ENCODE assay signal across 10 mouse cellular contexts in genomic region chr2:24385111-24385961, GRCm38 (mm10). TPM values are rescaled to one million over a fixed set of nuclear protein-coding genes. Genes with fewer than 3 reads are reported as not detected.
DNase-seq lines count a peak whose midpoint lies in the region; ATAC-seq and TF ChIP-seq lines count a peak whose summit lies in the region.
"Had no signal": no experiment of that assay in that cellular context is flagged by ENCODE, and none has a peak within 500 bp of the region (broad histone marks: within the 10 kb centered on the region; RNA-seq: fewer than 3 reads in every experiment).

No protein-coding gene starts in this region.

- TF ChIP-seq CTCF in lung, embryonic 14.5 days (IDR thresholded peaks at IDR 0.05; ENCODE audit: low read depth) = no peak
- no peak for TF ChIP-seq CTCF in forebrain, postnatal 0 days (IDR thresholded peaks at IDR 0.05; ENCODE audit: low read depth)

- no peak overlapping the region for H3K4me2 ChIP-seq in embryonic facial prominence, embryonic 15.5 days (replicated peaks)
- 0 out of 2 replicates have a peak overlapping the region, but pooled peaks have one; percentile 12 for H3K4me2 ChIP-seq in lung, embryonic 14.5 days
- no peak overlapping the region for H3K4me2 ChIP-seq in stomach, embryonic 14.5 days (replicated peaks; ENCODE audit: low read depth, low read length)
- no peak overlapping the region for H3K4me2 ChIP-seq in forebrain, postnatal 0 days (ENCODE audit: low read depth)

- DNase-seq in heart, embryonic 10.5 days (ENCODE audit: low spot score) = peak; percentile 69
- no peak for DNase-seq in heart, postnatal 14 days
- DNase-seq in lung, embryonic 14.5 days = no peak
- DNase-seq in cerebellum, adult 11-12 months = no peak
- no peak for DNase-seq in layer of hippocampus, adult 18-20 months (ENCODE audit: low spot score in 2 of 2)
- DNase-seq in forebrain, postnatal 0 days = no peak

- H3K27ac ChIP-seq in heart, embryonic 10.5 days = no peak overlapping the region
- no peak overlapping the region for H3K27ac ChIP-seq in embryonic facial prominence, embryonic 15.5 days (replicated peaks)
- no peak overlapping the region for H3K27ac ChIP-seq in lung, embryonic 14.5 days (ENCODE audit: low read depth)
- H3K27ac ChIP-seq in stomach, embryonic 14.5 days (ENCODE audit: low read length) = no peak overlapping the region
- no peak overlapping the region for H3K27ac ChIP-seq in forebrain, postnatal 0 days (ENCODE audit: low read depth, low read length)

- H3K4me3 ChIP-seq in heart, embryonic 10.5 days = no peak overlapping the region
- H3K4me3 ChIP-seq in embryonic facial prominence, embryonic 15.5 days (replicated peaks) = no peak overlapping the region
- no peak overlapping the region for H3K4me3 ChIP-seq in lung, embryonic 14.5 days (ENCODE audit: low read depth, low read length)
- H3K4me3 ChIP-seq in stomach, embryonic 14.5 days (ENCODE audit: low read depth, low read length) = no peak overlapping the region
- no peak overlapping the region for H3K4me3 ChIP-seq in forebrain, postnatal 0 days (ENCODE audit: low read depth, low read length)

- H3K9ac ChIP-seq in embryonic facial prominence, embryonic 15.5 days = no peak overlapping the region
- H3K9ac ChIP-seq in lung, embryonic 14.5 days = no peak overlapping the region
- H3K9ac ChIP-seq in stomach, embryonic 14.5 days (replicated peaks; ENCODE audit: low read depth, low read length) = no peak overlapping the region
- no peak overlapping the region for H3K9ac ChIP-seq in forebrain, postnatal 0 days

- intact Hi-C loops in heart, postnatal 14 days (cut with DNase I) = no loop called here

- H3K9me3 ChIP-seq in heart, embryonic 10.5 days = no peaks in the 10 kb centered on the region
- H3K9me3 ChIP-seq in embryonic facial prominence, embryonic 15.5 days (replicated peaks) = no peaks in the 10 kb centered on the region
- H3K9me3 ChIP-seq in lung, embryonic 14.5 days (ENCODE audit: low read depth, low read length) = no peaks in the 10 kb centered on the region
- no peaks in the 10 kb centered on the region for H3K9me3 ChIP-seq in stomach, embryonic 14.5 days (ENCODE audit: control insufficient read depth, low read depth, low read length)
- H3K9me3 ChIP-seq in forebrain, postnatal 0 days (ENCODE audit: low read length) = no peaks in the 10 kb centered on the region

- no peaks in the 10 kb centered on the region for H3K27me3 ChIP-seq in heart, embryonic 10.5 days (ENCODE audit: insufficient read depth, poor library complexity, severe bottlenecking)
- no peaks in the 10 kb centered on the region for H3K27me3 ChIP-seq in embryonic facial prominence, embryonic 15.5 days
- no peaks in the 10 kb centered on the region for H3K27me3 ChIP-seq in lung, embryonic 14.5 days (ENCODE audit: insufficient read depth, low read length)
- no peaks in the 10 kb centered on the region for H3K27me3 ChIP-seq in stomach, embryonic 14.5 days (ENCODE audit: control insufficient read depth, insufficient read depth, low read length)
- no peaks in the 10 kb centered on the region for H3K27me3 ChIP-seq in forebrain, postnatal 0 days (ENCODE audit: insufficient read depth, low read length)

- H3K36me3 ChIP-seq in heart, embryonic 10.5 days = no peaks in the 10 kb centered on the region
- H3K36me3 ChIP-seq in embryonic facial prominence, embryonic 15.5 days = no peaks in the 10 kb centered on the region
- no peaks in the 10 kb centered on the region for H3K36me3 ChIP-seq in lung, embryonic 14.5 days (ENCODE audit: insufficient read depth)
- no peaks in the 10 kb centered on the region for H3K36me3 ChIP-seq in stomach, embryonic 14.5 days (ENCODE audit: control insufficient read depth, insufficient read depth, low read length)
- H3K36me3 ChIP-seq in forebrain, postnatal 0 days (ENCODE audit: insufficient read depth) = no peaks in the 10 kb centered on the region

- 0 out of 2 replicates have a peak, but pooled peaks cover 2% of the 10 kb centered on the region for H3K4me1 ChIP-seq in heart, embryonic 10.5 days
- H3K4me1 ChIP-seq in embryonic facial prominence, embryonic 15.5 days = 0 out of 2 replicates have a peak, but pooled peaks cover 3% of the 10 kb centered on the region
- H3K4me1 ChIP-seq in lung, embryonic 14.5 days (ENCODE audit: insufficient read depth) = no peaks in the 10 kb centered on the region
- H3K4me1 ChIP-seq in stomach, embryonic 14.5 days (ENCODE audit: control insufficient read depth, insufficient read depth, low read length) = no peaks in the 10 kb centered on the region
- H3K4me1 ChIP-seq in forebrain, postnatal 0 days (ENCODE audit: insufficient read depth) = no peaks in the 10 kb centered on the region

- peak; percentile 45 for ATAC-seq in embryonic facial prominence, embryonic 15.5 days (ENCODE audit: insufficient number of reproducible peaks, low FRiP score, low TSS enrichment, low read depth)
- peak; percentile 49; the same call in 1 of the 2 replicates for ATAC-seq in lung, embryonic 14.5 days (ENCODE audit: insufficient read depth)
- ATAC-seq in stomach, embryonic 14.5 days (ENCODE audit: insufficient number of reproducible peaks, insufficient read depth, low FRiP score, low read depth) = peak; percentile 73
- ATAC-seq in forebrain, postnatal 0 days = no peak

- WGBS in heart, embryonic 10.5 days = 77% methylated on average over 14 of the region's 14 CpGs
- 70% methylated on average over 14 of the region's 14 CpGs for WGBS in embryonic facial prominence, embryonic 15.5 days
- WGBS in lung, embryonic 14.5 days = 67% methylated on average over 14 of the region's 14 CpGs
- WGBS in stomach, embryonic 14.5 days = 76% methylated on average over 14 of the region's 14 CpGs
- 79% methylated on average over 14 of the region's 14 CpGs for WGBS in forebrain, postnatal 0 days

RNA-seq across cellular contexts. Expression of gene Psd4, which starts 18.0 kb away (rescaled TPM):
- polyA plus RNA-seq in heart, embryonic 10.5 days (2016; fragmentation: Nextera tagmentation; extraction: Ambion mirVana) = 1.1 and 1.3 TPM in 2 replicates
- total RNA-seq in heart, postnatal 14 days (2021) = 1 to 10 TPM in 1 of 2 experiments, under 1 TPM in 1; 0.65 to 2.7 TPM
- 5.4 and 5.7 TPM in 2 replicates for polyA plus RNA-seq in embryonic facial prominence, embryonic 15.5 days (2015; fragmentation: Nextera tagmentation; extraction: Ambion mirVana)
- polyA plus RNA-seq in lung, embryonic 14.5 days (2014; fragmentation: Nextera tagmentation; extraction: Ambion mirVana) = 0.79 and 1.8 TPM in 2 replicates
- polyA plus RNA-seq in stomach, embryonic 14.5 days (2014; fragmentation: Nextera tagmentation; extraction: Ambion mirVana) = 3.4 and 7.9 TPM in 2 replicates
- total RNA-seq in layer of hippocampus, adult 18-20 months (2021) = 1 to 10 TPM in 1 of 2 experiments, under 1 TPM in 1; 0.81 to 1.0 TPM
- total RNA-seq in forebrain, postnatal 0 days (2014; rRNA removed) = 0.77 and 1.00 TPM in 2 replicates
- polyA plus RNA-seq in forebrain, postnatal 0 days (2015; fragmentation: Nextera tagmentation; extraction: Ambion mirVana) = 0.34 and 0.48 TPM in 2 replicates
- total RNA-seq: MEL had no signal

RNA-seq across cellular contexts. Expression of gene Il1rn, which starts 48.7 kb away (rescaled TPM):
- not detected in 2 replicates for polyA plus RNA-seq in heart, embryonic 10.5 days (2016; fragmentation: Nextera tagmentation; extraction: Ambion mirVana)
- total RNA-seq in heart, postnatal 14 days (2021) = under 1 TPM in 1 of 2 experiments, not detected in 1; 0.22 TPM
- polyA plus RNA-seq in embryonic facial prominence, embryonic 15.5 days (2015; fragmentation: Nextera tagmentation; extraction: Ambion mirVana) = 7.4 and 11.9 TPM in 2 replicates
- polyA plus RNA-seq in lung, embryonic 14.5 days (2014; fragmentation: Nextera tagmentation; extraction: Ambion mirVana) = 0.09 and 0.35 TPM in 2 replicates
- 1.5 and 1.9 TPM in 2 replicates for polyA plus RNA-seq in stomach, embryonic 14.5 days (2014; fragmentation: Nextera tagmentation; extraction: Ambion mirVana)
- not detected for total RNA-seq in layer of hippocampus, adult 18-20 months (2021)
- total RNA-seq in forebrain, postnatal 0 days (2014; rRNA removed) = not detected in 2 replicates
- polyA plus RNA-seq in forebrain, postnatal 0 days (2015; fragmentation: Nextera tagmentation; extraction: Ambion mirVana) = 0.19 TPM in 1 of 2 replicates, not detected in the other
- total RNA-seq: MEL had no signal
- polyA plus RNA-seq: neural tube, embryonic 14.5 days had no signal
